Mouse (Mus musculus) bone marrow, adult 2 months (tissue): ENCODE data around the gene Tmem51. TPM values are rescaled to one million over a fixed set of nuclear protein-coding genes. Genes with fewer than 3 reads are reported as not detected.
"Not testable (repeated sequence)": the region's sequence is repeated elsewhere in the genome, so short reads cannot be mapped to it uniquely, and the experiment has no call there.

Experiments
- H3K27ac ChIP-seq: fragments of 200-500 bp; 2 replicates; pipeline ENCODE4 v1.5.1; 2012; ENCODE audit warnings: low read depth, mild to moderate bottlenecking, control low read depth, inconsistent platforms, low read length; ENCODE audit not compliant: control insufficient read depth, poor library complexity, insufficient read depth
- H3K4me1 ChIP-seq: fragments of 200-500 bp; 2 replicates; pipeline ENCODE4 v1.6.1; 2011; ENCODE audit warnings: low read length; ENCODE audit not compliant: control insufficient read depth, insufficient read depth
- H3K4me3 ChIP-seq: fragments of 200-500 bp; replicated peaks from 2 replicates; pipeline ENCODE3; 2011; ENCODE audit warnings: mild to moderate bottlenecking, low read depth, low read length, control low read depth; ENCODE audit not compliant: control insufficient read depth
- CTCF ChIP-seq: fragments of 200-500 bp; IDR thresholded peaks from 2 replicates; pipeline ENCODE4 v1.5.1; 2011; ENCODE audit warnings: low read length, control low read depth; ENCODE audit not compliant: control insufficient read depth, insufficient read depth
- POLR2A ChIP-seq: fragments of 200-500 bp; IDR thresholded peaks from 2 replicates; pipeline ENCODE4 v1.6.1; 2011; ENCODE audit warnings: low read depth, mild to moderate bottlenecking, control low read depth, low read length, borderline replicate concordance; ENCODE audit not compliant: control insufficient read depth
- WGBS: fragments of 180-500 bp; shearing (Covaris S2); methylation state at CpG from one replicate; pipeline ENCODE4 v1.1.7; 2018; 5-methylcytosine and 5-hydroxymethylcytosine counted together
- polyA plus RNA-seq: library from polyadenylated mRNA; stranded (reverse); fragments of >200 nt; gene quantifications from 2 replicates; pipeline ENCODE4 v1.2.4, GENCODE M21; 2011; ENCODE audit warnings: low replicate concordance; ENCODE audit not compliant: missing spikeins, insufficient read depth, insufficient read length

The Tmem51 gene
- polyA plus RNA-seq, 1 experiment = 5.9 TPM

GRCm38 (mm10) chr4:142059113-142059840, 24.8 kb downstream of the Tmem51 start:
- no peak overlapping the region for H3K27ac ChIP-seq
- TF ChIP-seq POLR2A (no peak), CTCF (no peak)
- H3K4me3 ChIP-seq = no peak overlapping the region
- 81% methylated on average over 13 of the region's 13 CpGs for WGBS
- no peaks in the 10 kb centered on the region; the same call in 1 of the 2 replicates for H3K4me1 ChIP-seq

- 84% methylated on average over 22 of the region's 22 CpGs for WGBS
- no peak overlapping the region for H3K27ac ChIP-seq
Observed at GRCm38 (mm10) chr4:142057529-142058216, 26.4 kb downstream of the Tmem51 start.

GRCm38 (mm10) chr4:142055600-142055999, 28.5 kb downstream of the Tmem51 start:
- H3K4me1 ChIP-seq = no peaks in the 10 kb centered on the region
- TF ChIP-seq CTCF (no peak), POLR2A (no peak)
- 78% methylated on average over 8 of the region's 8 CpGs for WGBS
- H3K4me3 ChIP-seq = no peak overlapping the region
- no peak overlapping the region for H3K27ac ChIP-seq

More at GRCm38 (mm10) chr4:142057529-142058216, 26.4 kb downstream of the Tmem51 start:
- H3K4me3 ChIP-seq = no peak overlapping the region
- H3K4me1 ChIP-seq = no peaks in the 10 kb centered on the region
- TF ChIP-seq CTCF (no peak), POLR2A (no peak)

DNA sequence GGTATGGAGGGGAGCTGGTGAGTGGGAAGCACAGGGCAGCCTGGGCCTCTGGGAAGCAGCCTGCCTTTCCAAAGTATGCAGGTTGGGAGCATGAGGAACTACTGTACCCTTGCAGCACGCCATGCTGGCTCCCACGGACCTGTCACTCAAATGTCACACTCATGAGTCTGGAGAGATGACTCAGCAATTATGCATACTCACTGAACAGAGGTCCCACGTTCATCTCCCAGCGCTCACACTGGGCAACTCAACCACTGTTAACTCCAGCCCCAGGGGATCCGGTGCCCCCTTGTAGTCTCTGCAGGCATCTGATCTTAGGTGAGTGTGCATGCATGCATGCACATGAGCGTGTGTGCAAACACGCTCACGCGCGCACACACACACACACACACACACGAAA, 29.5 kb downstream of the Tmem51 start:
- Histone ChIP-seq H3K4me1 (no peaks in the 10 kb centered on the region), H3K4me3 (no peak overlapping the region), H3K27ac (no peak overlapping the region)
- no peak for TF ChIP-seq CTCF
- TF ChIP-seq POLR2A = no peak
- 59% methylated on average over 11 of the region's 11 CpGs for WGBS

GRCm38 (mm10) chr4:142053661-142054448, 30.2 kb downstream of the Tmem51 start:
- no peak overlapping the region for H3K27ac ChIP-seq
- WGBS = 63% methylated on average over 9 of the region's 9 CpGs

DNA sequence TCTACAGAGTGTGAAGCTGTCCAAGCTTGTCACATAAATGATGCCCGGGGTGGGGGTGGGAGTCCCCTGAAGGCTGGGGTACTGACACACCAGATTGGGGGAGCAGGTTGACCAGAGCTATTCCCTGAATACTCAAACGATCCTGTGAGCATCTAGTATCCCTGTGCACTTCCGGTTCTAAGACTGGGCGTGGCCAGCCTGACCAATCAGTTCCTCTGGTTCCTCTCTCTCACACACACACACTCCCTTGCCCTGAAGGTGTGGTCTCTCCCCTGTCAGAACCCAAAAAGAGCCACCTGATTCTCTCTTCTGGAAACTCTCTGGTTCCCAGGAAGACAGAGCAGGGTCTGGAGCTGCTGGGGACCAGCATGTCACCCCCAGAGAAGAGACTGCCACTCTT, 30.8 kb downstream of the Tmem51 start:
- 48% methylated on average over 4 of the region's 4 CpGs for WGBS
- Histone ChIP-seq H3K4me1 (no peaks in the 10 kb centered on the region), H3K27ac (no peak overlapping the region), H3K4me3 (no peak overlapping the region)
- no peak for TF ChIP-seq POLR2A
- TF ChIP-seq CTCF = no peak

More at GRCm38 (mm10) chr4:142053661-142054448, 30.2 kb downstream of the Tmem51 start:
- Histone ChIP-seq H3K4me3 (no peak overlapping the region), H3K4me1 (no peaks in the 10 kb centered on the region)
- TF ChIP-seq CTCF (no peak), POLR2A (no peak)

DNA sequence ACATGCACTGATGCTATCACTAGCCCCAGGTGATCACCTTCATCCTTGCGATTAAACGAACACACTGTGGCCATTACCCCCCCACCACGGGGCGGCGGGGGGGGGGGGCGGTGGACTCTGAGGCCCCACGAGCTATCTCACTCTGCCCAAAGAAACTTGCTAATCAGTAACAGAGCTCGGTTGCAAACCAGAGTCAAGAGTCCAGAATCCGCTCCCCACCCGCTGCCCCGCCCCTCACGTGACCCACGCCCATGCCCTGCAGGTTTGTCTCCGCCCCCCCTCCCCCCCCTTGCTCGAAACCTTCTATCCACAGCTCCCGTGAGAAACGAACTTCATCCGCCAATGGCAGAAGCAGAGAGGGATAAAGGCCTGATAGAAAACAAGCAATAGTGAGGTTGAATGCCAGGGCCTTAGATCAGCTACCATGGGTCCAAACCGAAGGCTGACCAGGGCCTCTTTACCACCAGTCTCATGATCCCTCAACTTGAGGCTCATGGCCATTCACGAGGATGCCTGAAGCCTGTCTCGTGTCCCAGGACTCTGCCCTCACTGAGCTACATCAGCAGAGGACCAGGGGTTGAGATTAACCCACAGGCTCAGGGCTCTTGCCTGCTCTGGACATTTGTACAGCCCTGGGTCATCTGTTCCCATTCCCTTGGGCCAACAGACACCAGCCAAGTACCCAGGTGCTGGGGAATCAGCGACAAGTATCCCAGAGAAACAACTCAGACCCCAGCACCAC, 31.5 kb downstream of the Tmem51 start:
- no peak overlapping the region for H3K4me3 ChIP-seq
- 73% methylated on average over 22 of the region's 22 CpGs for WGBS
- TF ChIP-seq POLR2A = no peak
- no peak for TF ChIP-seq CTCF
- H3K4me1 ChIP-seq = no peaks in the 10 kb centered on the region
- H3K27ac ChIP-seq = no peak overlapping the region

DNA sequence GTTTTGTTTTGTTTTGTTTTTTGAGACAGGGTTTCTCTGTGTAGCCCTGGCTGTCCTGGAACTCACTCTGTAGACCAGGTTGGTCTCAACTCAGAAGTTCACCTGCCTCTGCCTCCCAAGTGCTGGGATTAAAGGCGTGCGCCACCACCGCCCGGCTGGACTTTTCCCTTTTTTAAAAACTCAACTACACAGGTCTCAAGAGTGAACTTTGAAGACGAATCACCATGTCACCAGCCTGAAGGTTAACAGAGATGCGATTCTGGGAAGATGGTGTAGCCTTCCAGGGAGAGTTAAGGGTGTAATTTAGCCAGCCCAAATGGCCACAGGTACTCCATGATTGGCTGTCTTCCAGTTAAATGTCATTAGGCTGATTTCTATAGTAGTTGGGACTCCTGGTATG, 32.2 kb downstream of the Tmem51 start:
- WGBS = 86% methylated on average over 6 of the region's 6 CpGs
- not testable (repeated sequence) for H3K4me1 ChIP-seq, H3K27ac ChIP-seq, H3K4me3 ChIP-seq
